Mouse (Mus musculus) kidney, embryonic 14.5 days (tissue): ENCODE data around the gene Bola3. TPM values are rescaled to one million over a fixed set of nuclear protein-coding genes. Genes with fewer than 3 reads are reported as not detected.

Source experiments
- ATAC-seq: fragments of 200-750 bp; cut with Nextera tagmentation; 2 replicates; pipeline ENCODE4 v1.8.0; 2017; ENCODE audit warnings: moderate number of reproducible peaks, mild to moderate bottlenecking, moderate TSS enrichment, moderate library complexity; ENCODE audit not compliant: low FRiP score, low TSS enrichment
- H3K27ac ChIP-seq: fragments of 300-500 bp; sonication (generic); 2 replicates; pipeline ENCODE4 v1.5.1; 2014; ENCODE audit warnings: low read depth, mild to moderate bottlenecking, low read length, moderate library complexity, mixed read lengths
- H3K27me3 ChIP-seq: fragments of 300-500 bp; sonication (generic); 2 replicates; pipeline ENCODE4 v1.6.1; 2014; ENCODE audit warnings: mild to moderate bottlenecking, low read length; ENCODE audit not compliant: control insufficient read depth, insufficient read depth
- H3K36me3 ChIP-seq: fragments of 300-500 bp; sonication (generic); 2 replicates; pipeline ENCODE4 v1.6.1; 2014; ENCODE audit warnings: low read length, mixed read lengths; ENCODE audit not compliant: control insufficient read depth, insufficient read depth
- H3K4me1 ChIP-seq: fragments of 300-500 bp; sonication (generic); 2 replicates; pipeline ENCODE4 v1.6.1; 2014; ENCODE audit warnings: low read length, mixed read lengths; ENCODE audit not compliant: control insufficient read depth, insufficient read depth
- H3K4me2 ChIP-seq: fragments of 300-500 bp; sonication (generic); replicated peaks from 2 replicates; pipeline ENCODE4 v1.6.1; 2014; ENCODE audit warnings: low read depth, mild to moderate bottlenecking, low read length
- H3K4me3 ChIP-seq: fragments of 300-500 bp; sonication (generic); 2 replicates; pipeline ENCODE4 v1.5.1; 2014; ENCODE audit warnings: mild to moderate bottlenecking, low read length
- H3K9ac ChIP-seq: fragments of 300-500 bp; sonication (generic); 2 replicates; pipeline ENCODE4 v1.6.1; 2014; ENCODE audit warnings: low read depth, mild to moderate bottlenecking, low read length, moderate library complexity
- H3K9me3 ChIP-seq: fragments of 300-500 bp; sonication (generic); 2 replicates; pipeline ENCODE4 v1.6.1; 2016; ENCODE audit warnings: low read length; ENCODE audit not compliant: control insufficient read depth
- WGBS: fragments of 180-500 bp; shearing (Covaris S2); extraction: QIAGEN DNeasy Blood & Tissue Kit; methylation state at CpG from one replicate; pipeline ENCODE4 v1.1.7; 2014; 5-methylcytosine and 5-hydroxymethylcytosine counted together
- polyA plus RNA-seq: library from polyadenylated mRNA; unstranded; fragments of >200 nt; fragmentation: Nextera tagmentation; extraction: Ambion mirVana; gene quantifications from 2 replicates; pipeline ENCODE4 v1.2.1, GENCODE M21; 2014

The Bola3 gene
- polyA plus RNA-seq, 1 experiment from 2014 or later, result 142 TPM

DNA sequence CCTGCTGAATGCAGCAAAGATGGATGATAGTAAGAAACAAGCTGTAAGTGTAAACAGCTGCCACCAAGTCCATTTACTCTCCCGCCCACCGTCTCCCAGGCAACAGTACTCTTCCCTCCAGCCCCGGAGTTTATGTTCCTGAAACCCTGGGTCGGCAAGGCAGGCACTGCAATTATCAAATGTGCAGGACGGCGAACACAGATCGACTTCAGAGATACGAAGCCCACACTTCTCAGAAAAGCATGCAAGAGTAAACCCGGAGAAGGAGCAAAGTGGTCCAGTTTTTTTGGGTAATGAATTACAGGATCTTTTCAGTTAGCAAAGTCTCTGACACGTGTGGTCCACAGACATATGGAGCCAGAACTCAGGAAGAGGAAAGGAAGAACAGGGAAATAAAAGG, 32.9 kb upstream of the Bola3 start:
- 0 out of 2 replicates have a peak, but pooled peaks have one; percentile 29 for ATAC-seq
- Histone ChIP-seq H3K27me3 (no peaks in the 10 kb centered on the region), H3K4me2 (peak overlapping the region; percentile 77), H3K36me3 (peaks cover 22% of the 10 kb centered on the region), H3K4me1 (peaks cover 11% of the 10 kb centered on the region; the same call in 1 of the 2 replicates), H3K27ac (no peak overlapping the region), H3K4me3 (peak overlapping the region; percentile 97), H3K9ac (no peak overlapping the region; the same call in 1 of the 2 replicates), H3K9me3 (no peaks in the 10 kb centered on the region)
- under 1% methylated on average over 10 of the region's 10 CpGs for WGBS

DNA sequence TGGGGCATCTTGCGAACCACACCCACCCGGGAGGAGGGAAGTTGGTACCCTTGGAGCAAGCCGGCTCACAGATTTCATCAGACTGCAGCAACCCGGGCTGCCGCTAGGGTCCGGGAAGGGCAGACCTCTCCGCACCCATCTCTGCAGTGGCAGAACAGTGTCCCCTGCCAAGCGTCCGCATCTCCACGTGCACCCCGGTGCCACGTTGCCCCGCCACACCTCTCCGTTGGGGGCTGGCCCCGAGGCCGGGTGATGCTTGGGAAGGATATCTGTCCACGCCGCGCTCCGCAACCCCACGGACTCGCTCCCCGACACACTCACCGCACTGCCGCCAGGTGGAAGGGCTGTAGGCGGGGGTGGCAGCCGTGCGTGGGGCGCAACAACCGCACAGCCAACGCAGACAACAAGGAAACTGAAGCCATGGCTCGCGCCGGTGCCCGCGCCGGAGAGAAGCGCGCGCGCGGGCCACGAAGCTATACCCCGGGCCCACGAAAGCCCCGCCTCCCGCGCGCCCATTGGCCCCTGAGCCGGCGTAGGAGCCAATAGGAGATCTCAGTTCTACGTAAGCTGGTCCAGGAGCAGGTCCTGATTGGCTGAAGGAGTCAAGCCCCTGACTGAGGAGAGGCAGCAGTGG, 31.7 kb upstream of the Bola3 start:
- under 1% methylated on average over 52 of the region's 52 CpGs for WGBS
- Histone ChIP-seq H3K4me2 (peak overlapping the region; percentile 77), H3K9me3 (no peaks in the 10 kb centered on the region), H3K27ac (no peak overlapping the region), H3K4me3 (peak overlapping the region; percentile 97), H3K36me3 (peaks cover 11% of the 10 kb centered on the region), H3K27me3 (no peaks in the 10 kb centered on the region), H3K4me1 (peaks cover 11% of the 10 kb centered on the region; the same call in 1 of the 2 replicates), H3K9ac (peak overlapping the region; percentile 80)
- ATAC-seq, result peak; percentile 97

DNA sequence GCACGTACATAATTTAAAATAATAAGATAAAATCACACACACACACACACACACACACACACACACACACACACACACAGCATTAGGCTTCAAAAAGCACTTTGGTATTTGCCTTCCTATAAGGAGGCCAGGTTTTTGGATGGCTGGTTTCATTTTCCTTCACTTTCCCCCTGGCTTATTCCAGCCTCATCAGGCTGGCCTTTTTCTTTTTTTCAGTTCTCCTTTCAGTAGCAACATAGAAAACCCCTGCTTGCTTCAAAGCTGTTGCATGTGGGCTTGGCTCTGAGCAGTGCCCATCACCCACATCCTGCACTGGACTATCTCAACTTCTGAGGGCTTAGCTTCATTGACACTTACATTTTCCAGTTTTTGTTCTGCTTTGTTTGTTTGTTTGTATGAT, 27.0 kb upstream of the Bola3 start:
- ATAC-seq, result no peak
- Histone ChIP-seq H3K4me1 (peaks cover 3% of the 10 kb centered on the region), H3K4me3 (no peak overlapping the region), H3K9ac (no peak overlapping the region), H3K9me3 (no peaks in the 10 kb centered on the region), H3K27me3 (no peaks in the 10 kb centered on the region), H3K4me2 (no peak overlapping the region), H3K27ac (no peak overlapping the region), H3K36me3 (no peaks in the 10 kb centered on the region)
- 56% methylated on average over 1 of the region's 1 CpGs for WGBS

DNA sequence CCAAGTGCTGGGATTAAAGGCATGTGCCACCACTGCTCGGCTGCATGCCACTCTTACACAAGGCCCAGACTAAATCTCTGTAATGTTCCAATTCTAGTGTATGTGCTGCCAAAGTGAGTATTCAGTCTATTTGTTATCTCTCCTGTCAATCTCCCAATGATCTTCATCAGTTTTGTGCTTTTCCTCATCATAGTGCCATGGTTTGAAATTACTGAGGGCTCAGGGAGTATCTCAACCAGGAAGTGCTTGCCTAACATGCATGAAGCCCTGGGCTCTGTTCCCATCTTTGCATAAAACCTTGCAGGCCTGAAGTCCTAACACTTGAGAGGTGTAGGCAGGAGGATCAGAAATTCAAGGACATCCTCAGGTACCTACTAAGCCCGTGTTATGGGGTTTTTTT, 26.2 kb upstream of the Bola3 start:
- Histone ChIP-seq H3K36me3 (no peaks in the 10 kb centered on the region), H3K27me3 (no peaks in the 10 kb centered on the region), H3K4me1 (peaks cover 7% of the 10 kb centered on the region), H3K4me3 (no peak overlapping the region), H3K4me2 (no peak overlapping the region), H3K9me3 (no peaks in the 10 kb centered on the region), H3K9ac (no peak overlapping the region), H3K27ac (no peak overlapping the region)
- 75% methylated on average over 2 of the region's 2 CpGs for WGBS
- no peak for ATAC-seq

DNA sequence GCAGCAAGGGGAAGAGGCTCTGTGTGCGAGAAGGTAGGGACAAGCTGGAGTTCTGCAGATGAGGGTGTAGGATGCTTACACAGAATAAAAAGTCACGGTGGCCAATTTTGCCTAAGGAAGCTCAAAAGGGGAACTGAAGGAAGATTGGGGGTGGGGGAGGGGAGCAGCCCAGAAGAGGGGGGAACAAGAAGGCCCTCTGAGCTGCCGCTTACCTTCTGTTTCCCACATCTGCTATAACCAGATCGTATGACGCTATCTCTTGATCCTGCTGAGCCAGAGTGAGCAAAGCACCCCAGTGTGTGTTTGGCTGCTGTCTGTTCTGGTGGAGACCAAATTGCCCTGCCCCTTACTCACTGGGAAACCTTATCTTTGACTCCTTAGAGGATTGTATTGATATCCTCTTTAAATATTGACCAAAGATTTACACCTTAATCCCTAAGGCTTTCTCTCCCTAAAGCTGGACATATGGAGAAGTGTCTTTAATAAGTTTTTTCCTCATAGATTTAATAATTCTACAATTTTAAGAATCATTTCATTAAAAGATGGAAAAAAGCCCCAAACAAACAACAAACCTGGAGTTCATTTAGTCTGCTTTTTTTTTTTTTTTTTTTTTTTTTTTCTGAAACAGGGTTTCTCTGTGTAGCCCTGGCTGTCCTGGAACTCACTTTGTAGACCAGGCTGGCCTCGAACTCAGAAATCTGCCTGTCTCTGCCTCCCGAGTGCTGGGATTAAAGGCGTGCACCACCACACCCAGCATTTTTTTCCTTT, 25.1 kb upstream of the Bola3 start:
- no peak overlapping the region for H3K4me3 ChIP-seq
- H3K9ac ChIP-seq, result no peak overlapping the region
- no peak for ATAC-seq
- H3K4me2 ChIP-seq, result no peak overlapping the region
- H3K27me3 ChIP-seq, result no peaks in the 10 kb centered on the region
- peaks cover 7% of the 10 kb centered on the region for H3K4me1 ChIP-seq
- H3K9me3 ChIP-seq, result no peaks in the 10 kb centered on the region
- WGBS, result 75% methylated on average over 8 of the region's 8 CpGs
- H3K36me3 ChIP-seq, result no peaks in the 10 kb centered on the region
- no peak overlapping the region for H3K27ac ChIP-seq

DNA sequence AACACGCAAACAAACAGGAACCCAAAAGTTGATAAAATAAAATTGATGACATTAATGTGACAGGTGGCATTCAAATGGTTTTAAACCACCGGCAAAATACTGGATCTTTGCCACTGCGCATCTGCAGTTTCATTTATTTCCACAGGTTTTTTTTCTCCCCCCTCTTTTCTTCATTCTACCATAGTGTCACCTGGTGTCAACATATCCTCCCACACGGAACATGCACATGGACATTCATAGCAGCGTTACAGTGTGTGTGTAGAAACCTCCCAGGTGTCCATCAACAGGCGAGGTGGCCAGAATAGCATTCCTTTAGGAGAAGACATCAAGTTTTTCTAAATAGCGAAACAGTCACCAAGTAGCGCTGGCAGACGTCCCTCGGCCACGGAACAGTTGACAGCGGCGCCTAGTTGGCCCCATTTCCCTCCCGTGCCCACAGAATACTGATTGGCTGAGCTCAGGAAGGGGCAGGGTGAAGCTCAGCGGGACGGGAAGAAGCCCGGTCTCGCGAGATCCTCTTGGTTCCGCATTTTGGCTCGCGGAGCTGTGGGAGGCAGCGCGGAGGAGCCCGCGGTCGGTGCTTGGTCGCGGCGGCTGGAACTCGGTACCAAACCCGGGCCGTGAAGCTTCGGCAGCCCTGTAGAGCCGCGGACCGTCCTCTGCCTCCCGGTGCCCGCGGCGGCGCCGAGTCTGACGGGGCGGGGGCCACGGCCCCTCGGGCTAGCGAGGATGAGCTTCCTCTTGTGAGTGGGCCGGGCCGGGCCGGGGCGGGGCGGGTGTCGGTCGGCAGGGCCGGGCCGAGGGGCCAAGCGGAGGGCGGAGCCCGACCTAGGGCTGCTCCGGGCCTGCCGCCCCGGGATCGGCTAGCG, 23.2 kb upstream of the Bola3 start, which contains the start of the genes Mthfd2 and Mob1a:
Mthfd2 (minus strand) TSS at position 384 of the 869 bp plus-strand sequence.
Mob1a (plus strand) TSS at position 492 of the 869 bp plus-strand sequence.
- peak; percentile 97 for ATAC-seq
- H3K9ac ChIP-seq, result peak within 1 kb of the TSS; percentile 88
- peaks cover 7% of the 10 kb centered on the region for H3K4me1 ChIP-seq
- peak within 1 kb of the TSS; percentile 70 for H3K4me3 ChIP-seq
- 1% methylated on average over 64 of the region's 65 CpGs for WGBS
- H3K4me2 ChIP-seq, result peak within 1 kb of the TSS; percentile 77
- peak within 1 kb of the TSS; percentile 92 for H3K27ac ChIP-seq
- H3K36me3 ChIP-seq, result peaks cover 17% of the 10 kb centered on the region
- H3K9me3 ChIP-seq, result no peaks in the 10 kb centered on the region
- no peaks in the 10 kb centered on the region for H3K27me3 ChIP-seq

DNA sequence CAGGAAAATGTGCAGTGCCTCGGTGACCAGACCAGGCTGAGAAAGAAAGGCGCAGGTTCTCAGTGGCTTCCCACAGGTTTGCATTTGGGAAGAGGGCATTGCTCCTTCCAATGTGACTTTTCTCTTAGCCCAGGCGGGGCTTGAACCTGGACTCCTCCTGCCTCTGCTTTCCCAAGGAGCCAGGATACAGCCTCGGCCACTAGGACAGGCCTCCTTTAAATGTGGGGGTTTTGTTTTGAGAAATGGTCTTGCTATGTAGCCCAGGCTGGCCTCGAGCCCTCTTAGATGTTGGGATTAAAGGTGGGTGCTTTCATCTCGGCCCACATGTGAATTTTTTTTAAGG, 22.6 kb upstream of the Bola3 start:
- no peak; the same call in 1 of the 2 replicates for ATAC-seq
- WGBS, result 5% methylated on average over 6 of the region's 6 CpGs
- peak overlapping the region; percentile 55 for H3K4me2 ChIP-seq

DNA sequence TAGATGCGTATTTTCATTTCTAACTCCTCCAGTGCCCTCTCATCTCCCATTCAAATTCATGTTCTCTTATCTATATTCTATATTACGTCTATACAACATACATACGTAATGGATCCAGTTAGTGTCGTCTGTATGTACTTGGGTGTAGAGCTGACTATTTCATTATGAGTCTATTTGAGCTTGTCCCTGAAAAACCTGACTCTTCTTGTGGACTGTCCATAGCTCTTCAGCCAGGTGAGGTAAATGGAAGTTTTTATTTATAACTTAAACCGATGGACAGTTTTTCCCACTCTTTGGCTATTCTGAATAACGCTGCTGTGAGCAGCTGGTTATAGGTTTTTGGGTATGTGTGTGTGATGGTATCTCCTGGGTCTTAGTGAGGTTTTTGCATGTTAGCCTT, 22.2 kb upstream of the Bola3 start:
- peak overlapping the region; percentile 88; the same call in 1 of the 2 replicates for H3K9ac ChIP-seq
- peaks cover 26% of the 10 kb centered on the region for H3K36me3 ChIP-seq
- no peaks in the 10 kb centered on the region for H3K27me3 ChIP-seq
- peak overlapping the region; percentile 70 for H3K4me3 ChIP-seq
- WGBS, result 53% methylated on average over 6 of the region's 6 CpGs
- ATAC-seq, result no peak
- H3K9me3 ChIP-seq, result no peaks in the 10 kb centered on the region
- H3K27ac ChIP-seq, result no peak overlapping the region
- H3K4me2 ChIP-seq, result peak overlapping the region; percentile 55
- peaks cover 7% of the 10 kb centered on the region for H3K4me1 ChIP-seq

More for the DNA sequence above, 22.6 kb upstream of the Bola3 start:
- Histone ChIP-seq H3K36me3 (peaks cover 22% of the 10 kb centered on the region), H3K4me1 (peaks cover 7% of the 10 kb centered on the region), H3K27ac (peak overlapping the region; percentile 92), H3K9ac (peak overlapping the region; percentile 88), H3K4me3 (peak overlapping the region; percentile 70), H3K27me3 (no peaks in the 10 kb centered on the region), H3K9me3 (no peaks in the 10 kb centered on the region)
